ENCODE assay signal across 12 mouse cellular contexts in genomic region chr12:108098201-108098980, GRCm38 (mm10).
DNase-seq lines count a peak whose midpoint lies in the region; ATAC-seq lines count a peak whose summit lies in the region.
"Had no signal": no experiment of that assay in that cellular context is flagged by ENCODE, and none has a peak within 500 bp of the region (broad histone marks: within the 10 kb centered on the region; RNA-seq: fewer than 3 reads in every experiment).

No protein-coding gene starts in this region.

- no peak overlapping the region for H3K4me3 ChIP-seq in forebrain, embryonic 10.5 days
- H3K4me3 ChIP-seq in forebrain, embryonic 12.5 days (replicated peaks), result no peak overlapping the region
- no peak overlapping the region for H3K4me3 ChIP-seq in midbrain, embryonic 10.5 days
- no peak overlapping the region for H3K4me3 ChIP-seq in midbrain, embryonic 13.5 days (replicated peaks)
- H3K4me3 ChIP-seq in embryonic facial prominence, embryonic 11.5 days (ENCODE audit: low read depth, low read length), result no peak overlapping the region
- H3K4me3 ChIP-seq: lung, embryonic 15.5 days; neural tube, embryonic 12.5 days had no signal

- H3K4me1 ChIP-seq in forebrain, embryonic 10.5 days, result peaks cover 8% of the 10 kb centered on the region
- peaks cover 3% of the 10 kb centered on the region for H3K4me1 ChIP-seq in forebrain, embryonic 12.5 days
- H3K4me1 ChIP-seq in midbrain, embryonic 10.5 days, result peaks cover 8% of the 10 kb centered on the region
- H3K4me1 ChIP-seq in midbrain, embryonic 13.5 days (replicated peaks), result peaks cover 10% of the 10 kb centered on the region; the same call in 1 of the 2 replicates
- no peaks in the 10 kb centered on the region; the same call in 1 of the 2 replicates for H3K4me1 ChIP-seq in embryonic facial prominence, embryonic 11.5 days (ENCODE audit: control insufficient read depth, insufficient read depth, low read length)
- H3K4me1 ChIP-seq: lung, embryonic 15.5 days; neural tube, embryonic 12.5 days had no signal

- no peaks in the 10 kb centered on the region for H3K36me3 ChIP-seq in forebrain, embryonic 10.5 days (replicated peaks)
- no peaks in the 10 kb centered on the region for H3K36me3 ChIP-seq in forebrain, embryonic 12.5 days (replicated peaks)
- H3K36me3 ChIP-seq in midbrain, embryonic 10.5 days, result no peaks in the 10 kb centered on the region
- H3K36me3 ChIP-seq in midbrain, embryonic 13.5 days, result no peaks in the 10 kb centered on the region
- H3K36me3 ChIP-seq in embryonic facial prominence, embryonic 11.5 days (replicated peaks; ENCODE audit: control insufficient read depth, insufficient read depth, low read depth, low read length), result no peaks in the 10 kb centered on the region
- H3K36me3 ChIP-seq: lung, embryonic 15.5 days; neural tube, embryonic 12.5 days had no signal

- H3K9ac ChIP-seq in forebrain, embryonic 12.5 days, result no peak overlapping the region
- H3K9ac ChIP-seq in midbrain, embryonic 13.5 days (replicated peaks), result no peak overlapping the region
- peak overlapping the region; percentile 27; the same call in 1 of the 2 replicates for H3K9ac ChIP-seq in embryonic facial prominence, embryonic 11.5 days (replicated peaks; ENCODE audit: low read length)
- H3K9ac ChIP-seq: lung, embryonic 15.5 days; neural tube, embryonic 12.5 days had no signal

- H3K27me3 ChIP-seq in forebrain, embryonic 10.5 days (ENCODE audit: poor library complexity, severe bottlenecking), result no peaks in the 10 kb centered on the region; the same call in 1 of the 2 replicates
- H3K27me3 ChIP-seq in forebrain, embryonic 12.5 days, result no peaks in the 10 kb centered on the region
- H3K27me3 ChIP-seq in midbrain, embryonic 10.5 days (ENCODE audit: low read depth, poor library complexity, severe bottlenecking), result no peaks in the 10 kb centered on the region
- H3K27me3 ChIP-seq in midbrain, embryonic 13.5 days, result no peaks in the 10 kb centered on the region
- no peaks in the 10 kb centered on the region for H3K27me3 ChIP-seq in embryonic facial prominence, embryonic 11.5 days (ENCODE audit: control insufficient read depth, insufficient read depth, low read length)
- H3K27me3 ChIP-seq: lung, embryonic 15.5 days; neural tube, embryonic 12.5 days had no signal

- 70% methylated on average over 18 of the region's 18 CpGs for WGBS in forebrain, embryonic 10.5 days
- WGBS in forebrain, embryonic 12.5 days, result 63% methylated on average over 18 of the region's 18 CpGs
- 76% methylated on average over 18 of the region's 18 CpGs for WGBS in midbrain, embryonic 10.5 days
- WGBS in midbrain, embryonic 13.5 days, result 70% methylated on average over 18 of the region's 18 CpGs
- WGBS in embryonic facial prominence, embryonic 11.5 days, result 55% methylated on average over 18 of the region's 18 CpGs

- H3K27ac ChIP-seq in forebrain, embryonic 10.5 days, result peak overlapping the region; percentile 36; the same call in 1 of the 2 replicates
- H3K27ac ChIP-seq in forebrain, embryonic 12.5 days, result no peak overlapping the region
- peak overlapping the region; percentile 55; the same call in 1 of the 2 replicates for H3K27ac ChIP-seq in midbrain, embryonic 10.5 days (replicated peaks)
- no peak overlapping the region; the same call in 1 of the 2 replicates for H3K27ac ChIP-seq in midbrain, embryonic 13.5 days
- H3K27ac ChIP-seq in embryonic facial prominence, embryonic 11.5 days (replicated peaks; ENCODE audit: low read depth, low read length), result no peak overlapping the region
- H3K27ac ChIP-seq: lung, embryonic 15.5 days; neural tube, embryonic 12.5 days had no signal

- H3K9me3 ChIP-seq in forebrain, embryonic 10.5 days, result no peaks in the 10 kb centered on the region
- no peaks in the 10 kb centered on the region for H3K9me3 ChIP-seq in forebrain, embryonic 12.5 days
- no peaks in the 10 kb centered on the region for H3K9me3 ChIP-seq in midbrain, embryonic 10.5 days (replicated peaks)
- H3K9me3 ChIP-seq in midbrain, embryonic 13.5 days, result no peaks in the 10 kb centered on the region
- no peaks in the 10 kb centered on the region for H3K9me3 ChIP-seq in embryonic facial prominence, embryonic 11.5 days (replicated peaks; ENCODE audit: control insufficient read depth, low read length)
- H3K9me3 ChIP-seq: lung, embryonic 15.5 days; neural tube, embryonic 12.5 days had no signal

- DNase-seq in forebrain, embryonic 10.5 days (ENCODE audit: extremely low spot score, low spot score), result no peak
- DNase-seq in midbrain, embryonic 10.5 days (ENCODE audit: low spot score), result no peak
- no peak for DNase-seq in embryonic facial prominence, embryonic 11.5 days (ENCODE audit: low spot score)
- peak; percentile 6 for DNase-seq in thymus, postnatal 0 days (ENCODE audit: low spot score)
- DNase-seq in retina, postnatal 1 day, result no peak
- DNase-seq: B cell, adult 2 months; cerebellum, adult 9-11 months had no signal

- no peak overlapping the region for H3K4me2 ChIP-seq in forebrain, embryonic 12.5 days
- H3K4me2 ChIP-seq in midbrain, embryonic 13.5 days (replicated peaks), result no peak overlapping the region
- no peak overlapping the region for H3K4me2 ChIP-seq in embryonic facial prominence, embryonic 11.5 days (ENCODE audit: low read depth, low read length)
- H3K4me2 ChIP-seq: lung, embryonic 15.5 days; neural tube, embryonic 12.5 days had no signal

- ATAC-seq in forebrain, embryonic 12.5 days (ENCODE audit: low FRiP score), result no peak
- no peak for ATAC-seq in midbrain, embryonic 13.5 days
- ATAC-seq in embryonic facial prominence, embryonic 11.5 days (replicated peaks; ENCODE audit: insufficient number of reproducible peaks, low FRiP score, low TSS enrichment, low read depth), result 0 out of 2 replicates have a peak, but pooled peaks have one; percentile 39
- ATAC-seq in cerebellum, adult (ENCODE audit: insufficient number of reproducible peaks, low FRiP score, low TSS enrichment), result no peak

Comparison
In these comparisons a context has a peak if more than half of its experiments do, and no peak if none do; other contexts are left out.
1. H3K27ac ChIP-seq: peak in forebrain, embryonic 10.5 days (single experiment) and midbrain, embryonic 10.5 days (single experiment); none in forebrain, embryonic 12.5 days (single experiment), midbrain, embryonic 13.5 days (single experiment) and embryonic facial prominence, embryonic 11.5 days (single experiment).